Mouse (Mus musculus): ENCODE data around the gene Ptprn2. TPM values are rescaled to one million over a fixed set of nuclear protein-coding genes. Genes with fewer than 3 reads are reported as not detected.

Ptprn2 gene
- polyA plus RNA-seq, 1 experiment from 2014 or later, result 0.25 TPM

DNA sequence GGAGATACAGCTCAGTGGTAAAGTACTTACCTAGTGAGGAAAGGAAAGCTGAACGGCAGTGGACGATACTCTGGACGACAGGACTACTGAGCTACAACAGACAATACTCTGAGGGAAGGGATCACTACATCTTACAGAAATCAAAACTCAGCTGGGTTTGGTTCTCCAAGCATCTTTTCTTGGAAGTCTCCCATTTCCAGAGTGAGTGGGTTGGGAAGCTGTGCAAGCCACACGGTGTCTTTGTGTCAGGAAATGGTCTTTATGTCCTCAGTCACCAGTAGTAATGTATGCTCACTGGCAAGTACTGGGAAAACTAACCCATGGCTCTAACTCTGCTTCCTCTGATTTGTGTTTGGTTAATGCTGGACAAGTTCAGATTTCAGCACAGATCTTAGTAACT, 724.9 kb downstream of the Ptprn2 start:
- no peak overlapping the region for H3K9ac ChIP-seq (replicated peaks)
- WGBS, result 85% methylated on average over 4 of the region's 4 CpGs

DNA sequence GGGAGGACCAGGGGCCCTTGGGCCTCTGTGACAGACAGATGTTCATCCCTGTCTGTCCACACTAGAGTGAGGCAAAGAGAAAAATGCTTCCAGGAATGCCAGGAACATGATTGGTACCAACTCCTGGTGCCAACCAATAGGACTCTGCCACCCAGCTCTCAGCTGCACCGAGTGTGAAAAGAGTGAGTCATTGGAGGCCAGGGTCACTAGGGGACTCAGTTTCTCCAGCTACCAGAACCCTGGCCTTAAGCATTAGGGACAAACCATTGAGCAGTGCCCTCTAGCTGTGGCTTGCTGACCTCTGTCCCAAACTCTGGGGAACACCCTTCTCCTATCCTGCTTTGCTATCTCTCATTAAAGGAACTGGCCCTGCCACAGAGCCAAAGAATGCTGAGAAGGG, 728.0 kb downstream of the Ptprn2 start:
- no peak for ATAC-seq (ENCODE audit: insufficient number of reproducible peaks, insufficient read depth, low FRiP score, low TSS enrichment, low read depth)
- WGBS, result 68% methylated on average over 1 of the region's 1 CpGs
- no peak overlapping the region for H3K4me2 ChIP-seq
- H3K27ac ChIP-seq, result no peak overlapping the region
- no peaks in the 10 kb centered on the region for H3K9me3 ChIP-seq
- no peak overlapping the region for H3K4me3 ChIP-seq (replicated peaks)
- no peak overlapping the region for H3K9ac ChIP-seq (replicated peaks)
- no peaks in the 10 kb centered on the region for H3K27me3 ChIP-seq
- no peaks in the 10 kb centered on the region for H3K36me3 ChIP-seq
- H3K4me1 ChIP-seq (replicated peaks), result no peaks in the 10 kb centered on the region

More for the DNA sequence above, 724.9 kb downstream of the Ptprn2 start:
- H3K4me2 ChIP-seq, result no peak overlapping the region
- H3K36me3 ChIP-seq, result no peaks in the 10 kb centered on the region
- no peak overlapping the region for H3K4me3 ChIP-seq (replicated peaks)
- H3K27ac ChIP-seq, result no peak overlapping the region
- ATAC-seq (ENCODE audit: insufficient number of reproducible peaks, insufficient read depth, low FRiP score, low TSS enrichment, low read depth), result no peak
- no peaks in the 10 kb centered on the region for H3K4me1 ChIP-seq (replicated peaks)
- no peaks in the 10 kb centered on the region for H3K9me3 ChIP-seq
- H3K27me3 ChIP-seq, result no peaks in the 10 kb centered on the region

- 84% methylated on average over 4 of the region's 4 CpGs for WGBS
- H3K4me3 ChIP-seq (replicated peaks), result no peak overlapping the region
- H3K27me3 ChIP-seq, result no peaks in the 10 kb centered on the region
- no peaks in the 10 kb centered on the region for H3K36me3 ChIP-seq
- H3K27ac ChIP-seq, result no peak overlapping the region
- no peak overlapping the region for H3K9ac ChIP-seq (replicated peaks)
- H3K4me1 ChIP-seq (replicated peaks), result no peaks in the 10 kb centered on the region
- ATAC-seq (ENCODE audit: insufficient number of reproducible peaks, insufficient read depth, low FRiP score, low TSS enrichment, low read depth), result no peak
- H3K4me2 ChIP-seq, result no peak overlapping the region
- H3K9me3 ChIP-seq, result no peaks in the 10 kb centered on the region
These were observed 728.8 kb downstream of the Ptprn2 start for GRCm38 (mm10) chr12:117214272-117214671.

GRCm38 (mm10) chr12:117214919-117215318, 729.4 kb downstream of the Ptprn2 start:
- Histone ChIP-seq H3K9ac (replicated peaks) (no peak overlapping the region), H3K4me2 (no peak overlapping the region), H3K4me1 (replicated peaks) (no peaks in the 10 kb centered on the region), H3K27me3 (no peaks in the 10 kb centered on the region), H3K27ac (no peak overlapping the region), H3K36me3 (no peaks in the 10 kb centered on the region), H3K9me3 (no peaks in the 10 kb centered on the region), H3K4me3 (replicated peaks) (no peak overlapping the region)
- ATAC-seq (ENCODE audit: insufficient number of reproducible peaks, insufficient read depth, low FRiP score, low TSS enrichment, low read depth), result no peak
- WGBS, result 84% methylated on average over 5 of the region's 5 CpGs

DNA sequence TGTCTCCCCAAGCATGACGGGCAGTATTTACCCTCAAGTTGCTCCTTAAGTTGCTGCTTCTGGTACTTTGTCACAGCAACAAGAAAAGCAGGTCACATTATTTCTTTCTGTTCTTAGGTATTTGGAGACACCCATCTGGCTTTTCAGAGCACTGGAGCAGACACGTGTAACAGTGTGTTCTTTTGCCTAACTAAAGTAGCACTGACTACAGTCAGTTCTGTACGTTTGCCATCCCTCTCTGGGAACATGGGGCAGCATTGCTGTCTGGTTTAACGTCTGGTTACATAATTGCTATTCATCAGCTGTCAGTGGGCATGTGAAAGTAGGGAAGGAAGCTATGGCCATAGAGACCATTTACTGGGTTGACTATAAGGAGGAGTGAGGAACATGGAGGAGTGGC, 736.4 kb downstream of the Ptprn2 start:
- WGBS, result 83% methylated on average over 4 of the region's 4 CpGs
- no peak for ATAC-seq (ENCODE audit: insufficient number of reproducible peaks, insufficient read depth, low FRiP score, low TSS enrichment, low read depth)
- Histone ChIP-seq H3K9me3 (no peaks in the 10 kb centered on the region), H3K9ac (replicated peaks) (no peak overlapping the region), H3K4me1 (replicated peaks) (no peaks in the 10 kb centered on the region), H3K36me3 (no peaks in the 10 kb centered on the region), H3K4me2 (no peak overlapping the region), H3K27ac (no peak overlapping the region), H3K27me3 (no peaks in the 10 kb centered on the region), H3K4me3 (replicated peaks) (no peak overlapping the region)

- WGBS, result 88% methylated on average over 1 of the region's 1 CpGs
- Histone ChIP-seq H3K9me3 (no peaks in the 10 kb centered on the region), H3K9ac (replicated peaks) (no peak overlapping the region; the same call in 1 of the 2 replicates), H3K27ac (no peak overlapping the region), H3K4me2 (no peak overlapping the region), H3K4me3 (replicated peaks) (no peak overlapping the region), H3K4me1 (replicated peaks) (no peaks in the 10 kb centered on the region), H3K36me3 (no peaks in the 10 kb centered on the region), H3K27me3 (no peaks in the 10 kb centered on the region)
- ATAC-seq (ENCODE audit: insufficient number of reproducible peaks, insufficient read depth, low FRiP score, low TSS enrichment, low read depth), result no peak
These were observed 738.5 kb downstream of the Ptprn2 start for GRCm38 (mm10) chr12:117224036-117224435.

DNA sequence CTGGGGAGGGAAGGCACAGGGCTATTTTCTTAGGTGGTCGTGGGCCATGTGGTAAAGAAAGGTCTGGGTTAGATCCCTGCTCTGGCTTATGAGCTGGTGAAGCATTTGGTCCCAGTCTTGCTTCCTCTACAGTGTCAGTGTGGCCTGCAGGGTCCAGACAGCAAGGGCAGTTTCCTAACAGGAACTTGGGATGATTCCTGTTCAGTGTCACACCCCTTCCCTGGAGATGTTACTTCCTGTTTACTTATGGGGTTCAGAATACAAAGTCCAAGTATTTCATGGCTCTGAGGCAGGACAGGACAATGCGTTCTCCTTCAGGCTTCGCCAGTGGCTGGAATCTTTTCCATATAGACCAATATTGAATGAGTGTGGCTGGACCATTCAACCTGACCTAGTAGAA, 741.7 kb downstream of the Ptprn2 start:
- Histone ChIP-seq H3K9ac (replicated peaks) (no peak overlapping the region), H3K36me3 (no peaks in the 10 kb centered on the region), H3K4me2 (no peak overlapping the region), H3K4me1 (replicated peaks) (0 out of 2 replicates have a peak, but pooled peaks cover 3% of the 10 kb centered on the region), H3K27ac (no peak overlapping the region), H3K9me3 (no peaks in the 10 kb centered on the region), H3K27me3 (no peaks in the 10 kb centered on the region), H3K4me3 (replicated peaks) (no peak overlapping the region)
- 76% methylated on average over 3 of the region's 3 CpGs for WGBS
- ATAC-seq (ENCODE audit: insufficient number of reproducible peaks, insufficient read depth, low FRiP score, low TSS enrichment, low read depth), result no peak

- Histone ChIP-seq H3K9me3 (no peaks in the 10 kb centered on the region), H3K36me3 (no peaks in the 10 kb centered on the region), H3K27me3 (no peaks in the 10 kb centered on the region), H3K4me3 (replicated peaks) (no peak overlapping the region), H3K27ac (no peak overlapping the region), H3K9ac (replicated peaks) (no peak overlapping the region), H3K4me1 (replicated peaks) (0 out of 2 replicates have a peak, but pooled peaks cover 3% of the 10 kb centered on the region), H3K4me2 (no peak overlapping the region)
- ATAC-seq (ENCODE audit: insufficient number of reproducible peaks, insufficient read depth, low FRiP score, low TSS enrichment, low read depth), result no peak
- 91% methylated on average over 4 of the region's 4 CpGs for WGBS
These were observed 743.9 kb downstream of the Ptprn2 start for GRCm38 (mm10) chr12:117229442-117229841.

GRCm38 (mm10) chr12:117230282-117230681, 744.8 kb downstream of the Ptprn2 start:
- no peaks in the 10 kb centered on the region for H3K9me3 ChIP-seq
- H3K36me3 ChIP-seq, result no peaks in the 10 kb centered on the region
- H3K4me1 ChIP-seq (replicated peaks), result 0 out of 2 replicates have a peak, but pooled peaks cover 3% of the 10 kb centered on the region
- ATAC-seq (ENCODE audit: insufficient number of reproducible peaks, insufficient read depth, low FRiP score, low TSS enrichment, low read depth), result no peak
- 87% methylated on average over 6 of the region's 6 CpGs for WGBS
- no peaks in the 10 kb centered on the region for H3K27me3 ChIP-seq
- H3K9ac ChIP-seq (replicated peaks), result no peak overlapping the region
- H3K4me3 ChIP-seq (replicated peaks), result no peak overlapping the region
- H3K27ac ChIP-seq, result no peak overlapping the region
- H3K4me2 ChIP-seq, result no peak overlapping the region

- 0 out of 2 replicates have a peak, but pooled peaks cover 3% of the 10 kb centered on the region for H3K4me1 ChIP-seq (replicated peaks)
- no peaks in the 10 kb centered on the region for H3K36me3 ChIP-seq
- H3K27me3 ChIP-seq, result no peaks in the 10 kb centered on the region
- no peak overlapping the region for H3K27ac ChIP-seq
- H3K4me3 ChIP-seq (replicated peaks), result no peak overlapping the region
- no peak overlapping the region for H3K9ac ChIP-seq (replicated peaks)
- H3K9me3 ChIP-seq, result no peaks in the 10 kb centered on the region
- WGBS, result 45% methylated on average over 5 of the region's 5 CpGs
- H3K4me2 ChIP-seq, result no peak overlapping the region
- ATAC-seq (ENCODE audit: insufficient number of reproducible peaks, insufficient read depth, low FRiP score, low TSS enrichment, low read depth), result no peak
These were observed 746.3 kb downstream of the Ptprn2 start for GRCm38 (mm10) chr12:117231850-117232249.

- no peaks in the 10 kb centered on the region for H3K36me3 ChIP-seq
- no peaks in the 10 kb centered on the region for H3K9me3 ChIP-seq
- no peak overlapping the region for H3K27ac ChIP-seq
- no peaks in the 10 kb centered on the region for H3K27me3 ChIP-seq
- no peak overlapping the region for H3K4me2 ChIP-seq
- no peak for ATAC-seq (ENCODE audit: insufficient number of reproducible peaks, insufficient read depth, low FRiP score, low TSS enrichment, low read depth)
- no peak overlapping the region for H3K9ac ChIP-seq (replicated peaks)
- 0 out of 2 replicates have a peak, but pooled peaks cover 3% of the 10 kb centered on the region for H3K4me1 ChIP-seq (replicated peaks)
- H3K4me3 ChIP-seq (replicated peaks), result no peak overlapping the region
These were observed 749.6 kb downstream of the Ptprn2 start for GRCm38 (mm10) chr12:117235114-117235513.

GRCm38 (mm10) chr12:117236020-117236734, 750.7 kb downstream of the Ptprn2 start:
- H3K4me3 ChIP-seq (replicated peaks), result no peak overlapping the region
- H3K9ac ChIP-seq (replicated peaks), result no peak overlapping the region
- no peak overlapping the region for H3K4me2 ChIP-seq
- 0 out of 2 replicates have a peak, but pooled peaks cover 3% of the 10 kb centered on the region for H3K27me3 ChIP-seq
- WGBS, result 77% methylated on average over 4 of the region's 4 CpGs
- H3K9me3 ChIP-seq, result no peaks in the 10 kb centered on the region
- ATAC-seq (ENCODE audit: insufficient number of reproducible peaks, insufficient read depth, low FRiP score, low TSS enrichment, low read depth), result no peak
- 0 out of 2 replicates have a peak, but pooled peaks cover 3% of the 10 kb centered on the region for H3K4me1 ChIP-seq (replicated peaks)
- no peak overlapping the region for H3K27ac ChIP-seq
- no peaks in the 10 kb centered on the region for H3K36me3 ChIP-seq

Measured in limb, embryonic 12.5 days (tissue).